Mouse (Mus musculus) megakaryocyte, adult 5-6 weeks (primary cell): ENCODE measurements around the gene Sun2. TPM values are rescaled to one million over a fixed set of nuclear protein-coding genes. Genes with fewer than 3 reads are reported as not detected.

Source experiments
- ATAC-seq: 2 replicates; pipeline ENCODE4 v1.8.0; 2016; ENCODE audit warnings: mild to moderate bottlenecking, inconsistent platforms; ENCODE audit not compliant: poor library complexity, severe bottlenecking
- total RNA-seq, 2 experiments: library from RNA; stranded (forward) in 1 of 2; stranded (reverse) in 1 of 2; fragments of 153-499, 151-499 nt in 1 of 2; fragments of 221-1000, 200-1000 nt in 1 of 2; gene quantifications; 2 replicates each; pipeline versions ENCODE4 v1.2.3 to v1.2.4; 2015 to 2017

The Sun2 gene
- 53.6 and 54.4 TPM in 2 replicates for total RNA-seq (2015)
- total RNA-seq (2017): 129 and 161 TPM in 2 replicates

- ATAC-seq: peak; percentile 57
These were observed at the start of gene Sun2 for GRCm38 (mm10) chr15:79741921-79742705. Gene Sun2, minus strand, starts transcription at chr15:79742536.

GRCm38 (mm10) chr15:79791502-79791901, 49.2 kb upstream of the Sun2 start:
- no peak for ATAC-seq

GRCm38 (mm10) chr15:79790905-79791304, 48.6 kb upstream of the Sun2 start:
- ATAC-seq: no peak

DNA sequence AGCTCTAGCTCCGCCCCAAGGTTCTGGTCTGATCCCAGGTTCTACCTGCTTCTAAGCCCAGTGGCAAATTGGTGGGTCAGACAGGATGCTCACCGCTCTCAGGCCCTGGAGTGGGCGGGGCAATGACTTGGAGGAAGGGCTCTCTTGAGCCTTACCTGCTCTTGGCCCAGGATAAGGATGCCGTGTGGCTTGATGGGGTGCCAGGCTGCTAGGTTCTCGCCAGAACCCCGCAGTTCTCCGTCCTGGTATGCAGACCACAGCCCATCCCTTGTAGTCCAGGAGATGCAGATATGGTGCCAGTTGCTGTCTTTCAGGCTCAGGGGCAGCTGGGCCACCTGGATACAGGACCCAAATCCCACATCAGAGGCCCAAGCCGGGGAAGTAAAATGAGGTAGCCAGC, 47.8 kb upstream of the Sun2 start:
- ATAC-seq: no peak

GRCm38 (mm10) chr15:79787815-79788214, 45.5 kb upstream of the Sun2 start:
- ATAC-seq: no peak

GRCm38 (mm10) chr15:79785056-79785455, 42.7 kb upstream of the Sun2 start:
- no peak for ATAC-seq

DNA sequence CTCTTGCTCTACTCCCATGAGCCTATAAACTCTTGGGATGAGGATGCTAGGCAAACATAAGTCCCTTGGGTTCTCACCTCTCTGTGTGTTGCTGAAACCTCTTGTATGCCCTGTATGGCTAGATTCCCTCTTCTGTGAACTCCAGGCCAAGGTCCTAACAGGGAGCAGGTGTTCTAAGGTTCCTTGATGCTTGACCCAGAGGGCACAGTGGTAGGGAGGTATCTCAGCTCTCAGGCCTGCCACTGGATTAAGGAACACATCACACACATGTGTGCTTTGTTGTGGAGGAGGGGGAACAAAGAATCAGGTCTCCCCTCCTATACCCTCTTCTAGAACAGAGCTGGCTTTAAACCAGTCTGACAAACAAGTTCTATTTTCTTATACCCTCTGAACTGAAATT, 35.4 kb upstream of the Sun2 start, which contains the start of gene Dnal4:
Dnal4 (minus strand) TSS at position 101 of the 400 bp plus-strand sequence.
- no peak for ATAC-seq

DNA sequence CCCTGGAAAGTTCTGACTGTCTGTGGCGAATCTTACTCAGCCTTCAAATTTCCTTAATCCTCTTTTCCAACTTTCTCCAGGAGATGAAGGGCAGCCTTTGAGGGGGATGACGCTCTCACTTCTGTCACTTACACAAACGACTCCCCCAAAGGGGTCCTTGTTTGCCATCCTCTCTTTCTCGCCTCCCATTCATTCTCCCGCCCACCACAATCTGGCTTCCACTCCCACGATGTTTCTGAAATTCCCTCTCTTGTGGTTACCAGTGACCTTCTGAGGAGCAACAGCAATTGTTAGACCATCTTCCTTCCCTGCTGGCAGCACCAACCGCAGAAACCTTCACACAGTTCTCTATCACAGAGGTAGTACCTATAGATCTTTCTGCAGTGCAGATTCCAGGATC, 33.3 kb upstream of the Sun2 start:
- ATAC-seq: no peak

DNA sequence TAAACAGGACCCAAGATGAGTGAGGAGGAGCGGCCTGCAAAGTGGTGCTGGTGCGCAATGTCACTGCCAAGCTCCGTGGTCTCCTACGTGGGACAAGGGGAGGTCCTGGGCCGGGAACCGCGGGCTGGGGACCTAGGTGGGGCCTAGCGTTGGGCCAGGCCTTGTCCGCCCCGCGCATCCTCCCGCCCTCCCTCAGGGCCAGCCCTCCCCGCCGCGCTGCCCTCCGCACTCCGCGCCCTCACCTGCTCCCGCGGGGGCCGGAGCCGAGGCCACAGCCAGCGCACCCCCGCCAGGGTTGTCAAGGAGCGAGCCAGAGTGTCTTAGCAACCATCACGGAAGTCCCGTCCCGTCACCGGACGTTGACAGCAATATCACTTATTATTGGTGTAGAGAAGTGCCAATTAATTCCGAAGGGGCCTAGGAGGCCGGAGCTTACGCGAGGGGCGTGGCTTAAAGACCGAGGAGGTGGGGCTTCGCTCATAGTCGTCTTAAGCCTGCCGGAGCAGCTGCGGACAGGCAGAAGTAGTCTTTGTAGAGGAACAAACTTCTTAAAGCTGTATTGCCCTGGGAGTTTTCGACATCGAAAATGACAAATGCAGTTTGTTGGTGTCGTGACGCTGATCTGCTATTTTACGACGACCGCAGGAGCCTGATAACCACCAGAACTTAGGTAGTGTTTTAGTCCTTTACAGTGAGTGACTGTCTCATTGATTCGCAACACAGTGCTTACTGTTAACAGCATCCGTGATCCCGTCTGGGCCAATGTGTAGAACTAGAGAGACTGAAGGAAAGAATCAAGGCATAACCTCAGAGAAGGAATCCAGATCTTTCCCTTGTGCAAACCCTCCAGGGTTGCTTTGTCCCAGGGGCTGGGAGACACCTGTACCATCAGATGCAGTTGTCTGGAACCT, 32.0 kb upstream of the Sun2 start:
- ATAC-seq: peak; percentile 99

GRCm38 (mm10) chr15:79770629-79771240, 28.4 kb upstream of the Sun2 start:
- ATAC-seq: no peak

DNA sequence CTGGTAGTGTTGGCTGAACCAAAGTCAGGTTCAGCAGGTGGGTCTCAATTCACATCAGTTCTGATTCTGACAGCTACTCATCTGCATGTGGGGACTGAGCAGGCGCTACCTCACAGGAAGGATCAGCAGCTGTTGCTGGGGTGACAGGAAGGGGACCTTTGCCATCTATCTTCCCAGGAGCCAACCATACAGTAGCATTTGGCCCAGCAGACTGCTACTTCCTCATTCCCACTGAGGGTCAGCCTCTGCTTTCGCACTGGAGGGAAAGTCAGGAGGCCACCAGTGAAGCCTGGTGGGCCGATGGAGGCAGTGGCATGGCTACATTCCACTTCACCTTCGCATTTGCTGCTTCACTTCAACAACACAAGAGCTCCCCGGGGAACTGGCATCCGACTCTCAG, 26.0 kb upstream of the Sun2 start:
- peak; percentile 79 for ATAC-seq

DNA sequence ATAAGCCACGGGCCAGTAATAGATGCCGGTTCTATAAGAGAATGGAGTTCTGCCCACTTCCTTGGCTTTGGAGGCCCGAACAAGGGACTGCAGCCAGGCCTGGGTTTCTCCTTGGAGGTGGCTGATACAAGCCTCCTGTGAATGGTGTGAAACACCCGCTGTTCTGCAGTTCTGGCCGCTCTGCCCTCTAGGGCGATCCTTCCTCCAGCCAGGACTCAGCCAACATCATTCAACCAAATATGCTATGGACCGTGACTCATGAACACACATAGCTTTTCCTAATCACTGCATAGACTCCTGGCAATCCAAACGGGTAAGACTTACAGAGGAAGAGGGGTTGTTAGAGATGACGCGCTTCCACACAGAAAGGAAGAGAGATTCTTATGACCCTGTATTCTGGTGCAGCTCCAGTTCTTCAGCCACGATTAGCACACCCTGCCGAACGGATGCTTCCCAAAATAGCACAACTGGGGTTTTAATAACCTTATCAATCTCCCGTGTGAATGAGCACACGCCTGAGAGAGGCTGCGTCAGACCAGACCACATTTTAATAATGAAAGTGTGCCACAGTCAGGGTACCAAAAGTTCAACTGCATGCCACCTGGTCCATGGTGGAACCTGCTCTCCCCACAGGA, 25.1 kb upstream of the Sun2 start:
- ATAC-seq: no peak

- ATAC-seq: no peak
These were observed 24.3 kb upstream of the Sun2 start for GRCm38 (mm10) chr15:79766586-79767071.

GRCm38 (mm10) chr15:79766168-79766567, 23.8 kb upstream of the Sun2 start:
- no peak for ATAC-seq

GRCm38 (mm10) chr15:79765361-79765760, 23.0 kb upstream of the Sun2 start:
- no peak for ATAC-seq

DNA sequence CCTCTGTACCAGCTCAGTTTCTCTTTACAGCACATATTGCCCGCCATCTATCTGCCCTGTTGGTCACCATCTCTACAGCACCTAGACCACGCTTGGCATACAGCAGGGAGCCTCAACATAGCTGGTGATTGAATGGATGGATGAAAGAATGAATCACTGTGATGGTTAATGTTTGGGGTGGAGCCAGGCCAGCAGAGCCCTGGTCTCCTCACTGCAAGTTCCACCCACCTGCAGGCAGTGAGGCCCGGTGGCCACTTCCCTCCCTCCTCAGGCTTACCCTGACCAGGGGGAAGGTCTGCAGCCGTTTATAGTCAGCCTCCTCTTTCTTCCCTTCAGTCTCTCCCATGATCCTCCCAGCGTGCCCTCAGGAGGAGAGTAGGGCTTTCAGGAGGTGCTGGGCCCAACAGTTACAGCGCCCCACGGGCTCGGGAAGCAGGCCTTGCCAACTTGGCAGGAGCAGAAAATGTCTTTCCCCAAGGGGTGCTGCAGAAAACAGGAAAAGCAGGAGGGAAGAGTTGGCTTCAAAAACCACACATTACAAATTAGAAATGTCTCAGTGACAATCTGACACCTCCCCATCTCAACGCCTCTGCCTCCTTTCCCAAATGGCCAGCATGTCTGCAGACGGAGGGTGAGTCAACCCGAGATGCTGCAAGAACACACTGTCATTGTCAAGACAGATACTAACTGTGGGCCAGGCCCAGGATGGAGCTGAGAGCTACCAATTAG, 22.4 kb upstream of the Sun2 start:
- ATAC-seq: no peak

GRCm38 (mm10) chr15:79763601-79764246, 21.4 kb upstream of the Sun2 start:
- no peak for ATAC-seq

- ATAC-seq: no peak
These were observed 20.7 kb upstream of the Sun2 start for GRCm38 (mm10) chr15:79763001-79763400.

- ATAC-seq: no peak
These were observed 18.6 kb upstream of the Sun2 start for GRCm38 (mm10) chr15:79760956-79761355.
